In the genomic region with DNA sequence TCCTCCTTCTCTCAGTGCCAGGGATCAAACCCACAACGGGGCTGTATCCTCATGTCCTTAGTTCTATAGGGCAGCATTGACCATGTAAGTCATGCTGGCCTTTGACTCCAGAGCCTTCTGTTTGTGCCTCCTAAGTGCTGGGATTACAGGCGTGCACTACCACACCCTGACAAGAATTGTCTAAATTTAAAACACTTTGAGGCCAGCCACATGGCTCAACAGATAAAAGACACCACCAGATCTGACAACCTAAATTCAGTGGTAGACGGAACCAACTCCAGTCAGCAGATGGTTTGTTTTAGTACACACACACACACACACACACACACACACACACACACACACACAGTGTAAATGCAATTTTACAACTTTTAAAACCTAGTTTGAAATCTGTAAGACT, we compare ENCODE assay signal across 22 mouse cellular contexts. TPM values are rescaled to one million over a fixed set of nuclear protein-coding genes. Genes with fewer than 3 reads are reported as not detected.
"Had no signal": no experiment of that assay in that cellular context is flagged by ENCODE, and none has a peak within 500 bp of the region (broad histone marks: within the 10 kb centered on the region; RNA-seq: fewer than 3 reads in every experiment).

No protein-coding gene starts in this region.

- H3K4me2 ChIP-seq: limb, embryonic 12.5 days; lung, embryonic 15.5 days; midbrain, embryonic 11.5 days; midbrain, embryonic 15.5 days; neural tube, embryonic 12.5 days had no signal

- H3K9ac ChIP-seq: limb, embryonic 12.5 days; lung, embryonic 15.5 days; midbrain, embryonic 15.5 days; neural tube, embryonic 12.5 days had no signal

- H3K36me3 ChIP-seq: limb, embryonic 12.5 days; lung, embryonic 15.5 days; midbrain, embryonic 15.5 days; neural tube, embryonic 12.5 days had no signal

- ATAC-seq: intestine, postnatal 0 days; midbrain, embryonic 15.5 days had no signal

- H3K27me3 ChIP-seq: limb, embryonic 12.5 days; lung, embryonic 15.5 days; midbrain, embryonic 15.5 days; neural tube, embryonic 12.5 days had no signal

- H3K4me3 ChIP-seq: limb, embryonic 12.5 days; lung, embryonic 15.5 days; midbrain, embryonic 15.5 days; neural tube, embryonic 12.5 days had no signal

- H3K4me1 ChIP-seq: limb, embryonic 12.5 days; lung, embryonic 15.5 days; midbrain, embryonic 15.5 days; neural tube, embryonic 12.5 days had no signal

- H3K27ac ChIP-seq: kidney, postnatal 0 days; limb, embryonic 12.5 days; lung, embryonic 15.5 days; midbrain, embryonic 15.5 days; neural tube, embryonic 12.5 days had no signal

- DNase-seq: kidney, adult 8-10 months; kidney, postnatal 36 days; layer of hippocampus, adult 9-11 months; layer of hippocampus, postnatal 36 days; lung, postnatal 14 days; right cerebral cortex, postnatal 4 days; spleen, adult 18-20 months; thymus, adult 18-20 months; thymus, postnatal 14 days had no signal

- H3K9me3 ChIP-seq: limb, embryonic 12.5 days; lung, embryonic 15.5 days; midbrain, embryonic 15.5 days; neural tube, embryonic 12.5 days had no signal

RNA-seq across cellular contexts. Expression of a gene that starts 12.2 kb away (rescaled TPM):
- total RNA-seq: liver, adult 2 months; monocyte, adult 5-6 weeks; neutrophil, adult 5-6 weeks had no signal
- polyA plus RNA-seq: limb, embryonic 12.5 days; liver, adult 2 months; midbrain, embryonic 11.5 days had no signal

RNA-seq across cellular contexts. Expression of a gene that starts 24.2 kb away (rescaled TPM):
- total RNA-seq: layer of hippocampus, adult 18-20 months; layer of hippocampus, postnatal 36 days; left cerebral cortex, postnatal 36 days; liver, adult 2 months; monocyte, adult 5-6 weeks had no signal
- polyA plus RNA-seq: intestine, postnatal 0 days; kidney, postnatal 0 days; limb, embryonic 12.5 days; midbrain, embryonic 15.5 days; neural tube, embryonic 12.5 days; stomach, embryonic 14.5 days had no signal
